Mouse (Mus musculus) lung, postnatal 36 days (tissue): ENCODE results near the gene Inpp5d.
A peak's percentile ranks its signal among the peaks of the same experiment; 100 is the strongest.

Source experiments
- DNase-seq: peaks from one replicate; pipeline ENCODE4 v3.0.0; 2022; ENCODE audit warnings: mixed read lengths

Gene Inpp5d

GRCm38 (mm10) chr1:87658937-87659617 is 39.0 kb downstream of the Inpp5d start:
- DNase-seq = peak; percentile 79

- no peak for DNase-seq
Observed at GRCm38 (mm10) chr1:87659618-87659960, 39.5 kb downstream of the Inpp5d start.

GRCm38 (mm10) chr1:87660740-87661139 is 40.6 kb downstream of the Inpp5d start:
- DNase-seq = peak; percentile 47

- DNase-seq = no peak
Observed at GRCm38 (mm10) chr1:87663992-87664391, 43.9 kb downstream of the Inpp5d start.

- no peak for DNase-seq
Observed at GRCm38 (mm10) chr1:87667006-87667405, 46.9 kb downstream of the Inpp5d start.

GRCm38 (mm10) chr1:87668300-87668699 is 48.2 kb downstream of the Inpp5d start:
- no peak for DNase-seq

- DNase-seq = no peak
Observed at GRCm38 (mm10) chr1:87671483-87671882, 51.4 kb downstream of the Inpp5d start.

- DNase-seq = no peak
Observed at GRCm38 (mm10) chr1:87673822-87674604, 53.9 kb downstream of the Inpp5d start.

- DNase-seq = no peak
Observed at GRCm38 (mm10) chr1:87676006-87676405, 55.9 kb downstream of the Inpp5d start.

GRCm38 (mm10) chr1:87679089-87679488 is 59.0 kb downstream of the Inpp5d start:
- DNase-seq = no peak

GRCm38 (mm10) chr1:87680950-87681349 is 60.8 kb downstream of the Inpp5d start:
- no peak for DNase-seq

GRCm38 (mm10) chr1:87682473-87682872 is 62.4 kb downstream of the Inpp5d start:
- DNase-seq = peak; percentile 22

GRCm38 (mm10) chr1:87684071-87684470 is 64.0 kb downstream of the Inpp5d start:
- no peak for DNase-seq

GRCm38 (mm10) chr1:87684791-87685190 is 64.7 kb downstream of the Inpp5d start:
- DNase-seq = no peak

- no peak for DNase-seq
Observed at GRCm38 (mm10) chr1:87686351-87686750, 66.2 kb downstream of the Inpp5d start.

GRCm38 (mm10) chr1:87687009-87687408 is 66.9 kb downstream of the Inpp5d start:
- no peak for DNase-seq

- peak; percentile 23 for DNase-seq
Observed at GRCm38 (mm10) chr1:87689661-87690341, 69.7 kb downstream of the Inpp5d start.

- peak; percentile 43 for DNase-seq
Observed at GRCm38 (mm10) chr1:87696358-87696757, 76.2 kb downstream of the Inpp5d start.

- peak; percentile 8 for DNase-seq
Observed at GRCm38 (mm10) chr1:87698010-87698409, 77.9 kb downstream of the Inpp5d start.

- no peak for DNase-seq
Observed at GRCm38 (mm10) chr1:87699890-87700448, 79.9 kb downstream of the Inpp5d start.

GRCm38 (mm10) chr1:87704230-87704629 is 84.1 kb downstream of the Inpp5d start:
- DNase-seq = no peak

GRCm38 (mm10) chr1:87706361-87706760 is 86.2 kb downstream of the Inpp5d start:
- no peak for DNase-seq

- no peak for DNase-seq
Observed at GRCm38 (mm10) chr1:87709020-87709419, 88.9 kb downstream of the Inpp5d start.
